Mouse (Mus musculus) forebrain, embryonic 13.5 days (tissue): Measurements from ENCODE around the gene Etfdh. TPM values are rescaled to one million over a fixed set of nuclear protein-coding genes. Genes with fewer than 3 reads are reported as not detected.
"Not testable (repeated sequence)": the region's sequence is repeated elsewhere in the genome, so short reads cannot be mapped to it uniquely, and the experiment has no call there.

Source experiments
- ATAC-seq: fragments of 200-750 bp; cut with Nextera tagmentation; 2 replicates; pipeline ENCODE4 v1.8.0; 2017
- H3K27ac ChIP-seq: fragments of 300-500 bp; sonication (generic); 2 replicates; pipeline ENCODE4 v1.5.1; 2015; ENCODE audit warnings: inconsistent platforms, mild to moderate bottlenecking, moderate library complexity
- H3K27me3 ChIP-seq: fragments of 300-500 bp; sonication (generic); 2 replicates; pipeline ENCODE4 v1.6.1; 2015; ENCODE audit warnings: mild to moderate bottlenecking, inconsistent platforms
- H3K36me3 ChIP-seq: fragments of 300-500 bp; sonication (generic); 2 replicates; pipeline ENCODE4 v1.6.1; 2015; ENCODE audit warnings: mild to moderate bottlenecking, inconsistent platforms; ENCODE audit not compliant: poor library complexity, severe bottlenecking
- H3K4me1 ChIP-seq: fragments of 300-500 bp; sonication (generic); 2 replicates; pipeline ENCODE4 v1.6.1; 2015; ENCODE audit warnings: inconsistent platforms
- H3K4me2 ChIP-seq: fragments of 300-500 bp; sonication (generic); 2 replicates; pipeline ENCODE4 v1.6.1; 2015; ENCODE audit warnings: inconsistent platforms, mild to moderate bottlenecking, moderate library complexity
- H3K4me3 ChIP-seq: fragments of 300-500 bp; sonication (generic); 2 replicates; pipeline ENCODE4 v1.5.1; 2015; ENCODE audit warnings: mild to moderate bottlenecking, inconsistent platforms
- H3K9ac ChIP-seq: fragments of 300-500 bp; sonication (generic); 2 replicates; pipeline ENCODE4 v1.6.1; 2015; ENCODE audit warnings: mild to moderate bottlenecking, inconsistent platforms
- H3K9me3 ChIP-seq: fragments of 300-500 bp; sonication (generic); replicated peaks from 2 replicates; pipeline ENCODE4 v1.6.1; 2016; ENCODE audit warnings: inconsistent platforms
- WGBS: fragments of 180-500 bp; shearing (Covaris S2); methylation state at CpG from one replicate; pipeline ENCODE4 v1.1.7; 2015; 5-methylcytosine and 5-hydroxymethylcytosine counted together
- polyA plus RNA-seq: library from polyadenylated mRNA; unstranded; fragments of >200 nt; fragmentation: Nextera tagmentation; extraction: Ambion mirVana; gene quantifications from 2 replicates; pipeline ENCODE4 v1.2.1, GENCODE M21; 2015

Etfdh gene
- polyA plus RNA-seq, 1 experiment from 2014 or later = 40.4 TPM

- Histone ChIP-seq H3K4me3 (no peak overlapping the region), H3K27me3 (no peaks in the 10 kb centered on the region), H3K36me3 (no peaks in the 10 kb centered on the region), H3K9me3 (no peaks in the 10 kb centered on the region), H3K9ac (no peak overlapping the region), H3K4me2 (peak overlapping the region; percentile 30), H3K27ac (peak overlapping the region; percentile 69), H3K4me1 (peaks cover 16% of the 10 kb centered on the region)
- 16% methylated on average over 10 of the region's 10 CpGs for WGBS
- ATAC-seq = peak; percentile 81
Measured at GRCm38 (mm10) chr3:79575576-79576467, 53.5 kb downstream of the Etfdh start.

- Histone ChIP-seq H3K36me3 (no peaks in the 10 kb centered on the region), H3K27me3 (no peaks in the 10 kb centered on the region), H3K9me3 (no peaks in the 10 kb centered on the region), H3K4me3 (no peak overlapping the region), H3K9ac (no peak overlapping the region), H3K4me1 (peaks cover 16% of the 10 kb centered on the region), H3K27ac (no peak overlapping the region), H3K4me2 (no peak overlapping the region)
- ATAC-seq = no peak
- 89% methylated on average over 3 of the region's 3 CpGs for WGBS
Measured at GRCm38 (mm10) chr3:79574336-79574735, 55.0 kb downstream of the Etfdh start.

GRCm38 (mm10) chr3:79573376-79573775 is 55.9 kb downstream of the Etfdh start:
- WGBS = 92% methylated on average over 5 of the region's 5 CpGs

DNA sequence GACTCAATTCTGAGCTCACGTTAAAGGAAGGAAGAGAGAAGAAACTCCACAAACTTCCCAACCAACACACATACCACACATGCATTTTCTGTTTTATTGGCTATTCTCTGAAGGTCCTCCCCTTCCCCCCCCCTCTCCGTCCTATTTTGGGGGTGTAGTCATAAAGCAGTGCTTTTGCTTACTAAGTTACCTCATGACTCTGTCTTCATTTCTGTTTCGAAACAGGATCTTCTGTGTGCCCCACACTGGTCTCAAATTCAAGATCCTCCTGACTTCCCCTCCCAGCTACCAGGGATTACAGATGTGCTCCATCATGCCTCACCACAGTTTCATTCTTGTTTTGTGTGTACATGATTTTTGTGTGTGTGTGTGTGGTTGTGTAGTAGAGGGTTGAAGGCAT is 56.9 kb downstream of the Etfdh start:
- no peak overlapping the region for H3K27ac ChIP-seq
- ATAC-seq = no peak
- no peaks in the 10 kb centered on the region for H3K9me3 ChIP-seq
- H3K36me3 ChIP-seq = no peaks in the 10 kb centered on the region
- H3K4me2 ChIP-seq = no peak overlapping the region
- H3K9ac ChIP-seq = no peak overlapping the region
- WGBS = 78% methylated on average over 3 of the region's 3 CpGs
- no peak overlapping the region for H3K4me3 ChIP-seq
- H3K27me3 ChIP-seq = no peaks in the 10 kb centered on the region
- H3K4me1 ChIP-seq = peaks cover 22% of the 10 kb centered on the region

More at GRCm38 (mm10) chr3:79573376-79573775, 55.9 kb downstream of the Etfdh start:
- not testable (repeated sequence) for H3K4me2 ChIP-seq, H3K9me3 ChIP-seq, H3K4me3 ChIP-seq, H3K27me3 ChIP-seq, H3K36me3 ChIP-seq, H3K9ac ChIP-seq, ATAC-seq, H3K27ac ChIP-seq
- peaks cover 21% of the 10 kb centered on the region for H3K4me1 ChIP-seq

- Histone ChIP-seq H3K36me3 (no peaks in the 10 kb centered on the region), H3K4me2 (no peak overlapping the region), H3K27me3 (no peaks in the 10 kb centered on the region), H3K27ac (no peak overlapping the region), H3K4me3 (no peak overlapping the region), H3K4me1 (peaks cover 21% of the 10 kb centered on the region), H3K9ac (no peak overlapping the region), H3K9me3 (no peaks in the 10 kb centered on the region)
- ATAC-seq = no peak
- WGBS = 89% methylated on average over 3 of the region's 3 CpGs
Measured at GRCm38 (mm10) chr3:79569351-79569681, 60.0 kb downstream of the Etfdh start.

DNA sequence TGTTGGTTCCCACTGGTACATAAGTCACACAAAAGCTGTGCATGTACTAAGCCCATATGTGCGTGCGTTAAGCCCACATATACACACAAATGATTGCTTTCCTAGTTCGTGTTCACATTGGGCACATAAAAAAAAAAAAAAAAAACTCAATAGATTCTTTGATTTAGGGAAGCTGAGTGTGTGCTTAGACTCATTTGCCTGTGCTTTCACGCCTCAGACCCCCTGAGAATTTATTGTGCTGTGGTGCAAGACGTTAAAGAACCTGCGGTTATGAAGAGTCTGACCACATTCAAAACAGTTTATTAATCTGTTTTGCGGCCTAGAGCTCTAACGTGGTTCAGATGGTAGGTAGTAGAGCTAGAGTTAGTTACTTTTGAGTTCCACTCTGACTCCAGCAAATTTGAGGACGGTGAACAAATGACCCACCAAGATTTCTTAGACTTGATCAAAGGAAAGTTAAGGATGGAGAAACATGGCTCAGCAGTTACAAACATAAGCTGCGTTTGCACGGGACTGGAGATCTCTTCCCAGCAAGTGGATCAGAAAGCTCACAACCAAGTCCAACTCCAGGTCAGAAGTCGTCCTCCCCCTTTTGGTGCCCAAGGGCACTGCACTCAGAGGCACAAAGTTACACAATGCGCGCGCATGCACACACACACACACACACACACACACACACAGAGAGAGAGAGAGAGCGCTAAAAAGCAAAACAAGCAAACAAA is 60.5 kb downstream of the Etfdh start:
- no peak overlapping the region for H3K9ac ChIP-seq
- H3K4me3 ChIP-seq = peak overlapping the region; percentile 84
- H3K9me3 ChIP-seq = no peaks in the 10 kb centered on the region
- 80% methylated on average over 16 of the region's 16 CpGs for WGBS
- no peaks in the 10 kb centered on the region for H3K27me3 ChIP-seq
- no peak overlapping the region; the same call in 1 of the 2 replicates for H3K27ac ChIP-seq
- H3K4me2 ChIP-seq = peak overlapping the region; percentile 93
- H3K36me3 ChIP-seq = no peaks in the 10 kb centered on the region
- ATAC-seq = no peak
- peaks cover 21% of the 10 kb centered on the region for H3K4me1 ChIP-seq

GRCm38 (mm10) chr3:79567703-79568362 is 61.5 kb downstream of the Etfdh start, which contains the start of gene Fnip2:
Gene Fnip2, minus strand, starts transcription at chr3:79567796.
- peaks cover 21% of the 10 kb centered on the region for H3K4me1 ChIP-seq

GRCm38 (mm10) chr3:79566716-79567691 is 62.3 kb downstream of the Etfdh start:
- Histone ChIP-seq H3K4me2 (peak overlapping the region; percentile 93), H3K9ac (peak overlapping the region; percentile 91), H3K36me3 (no peaks in the 10 kb centered on the region), H3K9me3 (no peaks in the 10 kb centered on the region), H3K4me1 (peaks cover 26% of the 10 kb centered on the region), H3K27ac (peak overlapping the region; percentile 69), H3K4me3 (peak overlapping the region; percentile 84), H3K27me3 (no peaks in the 10 kb centered on the region)
- 2% methylated on average over 60 of the region's 60 CpGs for WGBS
- no peak; the same call in 1 of the 2 replicates for ATAC-seq

More at GRCm38 (mm10) chr3:79567703-79568362, 61.5 kb downstream of the Etfdh start, which contains the start of gene Fnip2:
- Histone ChIP-seq H3K4me2 (peak within 1 kb of the TSS; percentile 93), H3K27ac (peak within 1 kb of the TSS; percentile 69), H3K9me3 (no peaks in the 10 kb centered on the region), H3K27me3 (no peaks in the 10 kb centered on the region), H3K36me3 (no peaks in the 10 kb centered on the region), H3K4me3 (peak within 1 kb of the TSS; percentile 84), H3K9ac (peak within 1 kb of the TSS; percentile 91)
- ATAC-seq = peak; percentile 97
- WGBS = under 1% methylated on average over 51 of the region's 55 CpGs

GRCm38 (mm10) chr3:79564875-79565606 is 64.3 kb downstream of the Etfdh start:
- WGBS = 86% methylated on average over 10 of the region's 10 CpGs
- Histone ChIP-seq H3K27me3 (no peaks in the 10 kb centered on the region), H3K9ac (no peak overlapping the region), H3K36me3 (no peaks in the 10 kb centered on the region), H3K9me3 (no peaks in the 10 kb centered on the region), H3K4me3 (no peak overlapping the region), H3K4me2 (no peak overlapping the region), H3K4me1 (peaks cover 28% of the 10 kb centered on the region), H3K27ac (no peak overlapping the region)
- ATAC-seq = no peak

GRCm38 (mm10) chr3:79563511-79563910 is 65.8 kb downstream of the Etfdh start:
- WGBS = 73% methylated on average over 2 of the region's 2 CpGs
- Histone ChIP-seq H3K9ac (no peak overlapping the region), H3K27ac (no peak overlapping the region), H3K4me2 (no peak overlapping the region), H3K4me3 (no peak overlapping the region), H3K9me3 (no peaks in the 10 kb centered on the region), H3K36me3 (no peaks in the 10 kb centered on the region), H3K4me1 (peaks cover 30% of the 10 kb centered on the region), H3K27me3 (no peaks in the 10 kb centered on the region)
- ATAC-seq = no peak
